Mouse (Mus musculus): ENCODE results near the gene Cr2. TPM values are rescaled to one million over a fixed set of nuclear protein-coding genes. Genes with fewer than 3 reads are reported as not detected.

The Cr2 gene
- polyA plus RNA-seq (2014; fragmentation: Illumina TruSeq; extraction: RNeasy Lipid Tissue Mini Kit (QIAGEN cat#74804); ENCODE audit: low read depth, low replicate concordance): 0.34 TPM

DNA sequence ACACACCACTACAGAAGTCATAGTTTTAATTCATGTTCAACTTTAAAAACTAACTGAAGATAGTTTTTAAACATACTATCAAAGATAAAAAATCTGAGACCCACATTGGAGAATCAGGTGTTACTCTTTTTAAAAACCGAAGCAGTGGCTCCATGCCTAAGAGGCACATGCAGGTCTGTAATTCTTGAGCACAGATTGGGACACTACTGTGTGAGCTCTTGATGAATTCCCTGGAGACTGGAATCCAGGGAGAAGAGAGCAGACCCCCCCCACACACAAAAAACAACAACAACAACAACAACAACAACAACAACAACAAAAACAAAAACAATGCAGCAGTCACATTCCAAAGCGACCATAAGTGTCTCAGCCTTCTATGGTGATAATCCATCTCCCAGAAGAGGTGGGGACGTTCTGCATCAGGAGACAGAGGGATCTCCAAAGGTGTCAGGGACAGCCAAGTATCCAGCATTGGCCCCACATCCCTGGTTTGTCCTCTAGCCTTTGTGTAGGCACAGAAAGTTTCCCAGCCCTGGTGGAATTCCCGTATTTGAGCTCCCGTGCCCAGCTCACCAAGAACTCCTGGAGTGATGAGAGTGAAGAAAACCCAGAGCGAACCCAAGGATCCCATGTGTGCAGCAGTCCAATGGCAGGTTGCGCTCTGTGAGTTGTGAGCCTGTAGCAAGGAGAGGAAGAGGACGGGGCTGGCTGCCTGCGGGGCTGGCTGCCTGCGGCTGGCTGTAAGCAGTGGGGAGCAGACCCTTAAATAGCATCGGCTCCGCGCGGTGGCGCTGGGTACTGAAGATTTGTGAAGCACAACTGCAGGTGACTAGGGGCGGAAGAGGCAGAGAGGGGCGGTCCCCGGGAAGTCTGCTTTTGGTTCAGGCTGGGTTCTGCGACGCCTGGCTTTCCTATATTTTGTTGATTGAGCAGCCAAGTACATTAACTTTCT is at the start of gene Cr2:
Cr2 (minus strand) TSS at position 737 of the 952 bp plus-strand sequence.

DNA sequence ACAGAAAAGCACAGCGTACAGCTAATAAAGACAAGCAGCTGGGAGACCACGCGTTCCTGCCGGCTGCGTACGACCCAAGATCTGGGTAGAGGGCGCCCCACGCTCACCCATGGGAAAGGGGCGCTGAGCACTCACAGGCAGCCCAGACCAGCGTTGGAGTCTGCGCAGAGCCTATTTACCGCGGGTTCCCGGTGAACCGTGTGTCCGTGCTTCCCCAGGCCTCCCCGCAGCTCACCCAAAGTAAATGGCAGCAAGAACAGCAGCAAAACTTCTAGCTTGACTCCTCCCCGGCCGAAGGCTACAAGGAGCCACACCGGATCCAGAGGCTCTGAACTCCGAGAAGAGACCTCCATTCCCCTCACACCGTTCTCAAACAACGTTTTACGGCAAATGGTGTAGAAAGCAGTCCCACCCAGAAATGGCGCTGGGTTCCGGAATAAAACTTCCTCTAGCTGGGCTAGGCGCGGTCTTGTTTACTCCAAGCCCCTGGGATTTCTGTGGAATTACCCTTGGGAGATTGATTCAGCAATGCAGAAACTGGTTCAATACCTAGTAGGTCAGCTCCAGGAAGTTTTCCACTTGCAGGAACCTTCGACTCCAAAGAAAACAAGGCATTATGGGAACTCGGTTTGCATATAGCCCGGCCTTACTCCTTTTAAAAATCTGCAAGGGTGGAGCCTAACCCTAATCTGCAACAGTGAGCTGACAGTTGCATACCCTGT is 45.4 kb downstream of the Cr2 start, which contains the start of gene Cr1l:
Cr1l (minus strand) TSS at position 634 of the 722 bp plus-strand sequence.

DNA sequence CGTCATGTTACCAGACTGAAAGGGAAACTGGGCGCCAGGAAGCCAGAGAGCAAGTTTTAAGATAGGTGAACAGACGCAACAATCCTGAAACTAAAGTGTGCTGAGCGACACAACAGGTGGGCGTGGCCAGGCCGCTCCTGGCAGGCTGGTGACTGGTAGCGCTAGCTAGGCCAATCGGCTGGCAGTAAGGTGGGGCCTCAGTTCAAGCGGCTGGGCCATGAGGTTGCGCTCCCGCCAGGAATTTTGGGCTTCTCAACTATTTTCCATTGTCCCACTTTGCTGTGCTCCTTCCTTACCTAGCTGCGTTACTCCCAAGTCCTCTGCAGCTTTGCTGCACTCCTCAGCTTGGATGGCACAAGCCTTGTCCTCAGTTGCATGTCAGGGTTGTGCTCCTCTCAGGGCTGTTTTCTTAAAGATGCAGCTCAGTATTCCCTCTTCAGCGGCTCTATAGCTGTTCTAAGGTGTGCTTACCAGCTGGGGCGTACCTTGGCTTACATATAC is 84.2 kb downstream of the Cr2 start, which contains the start of gene Cd46:
Cd46 (minus strand) TSS at position 30 of the 501 bp plus-strand sequence.

Other genes with a start within 250 kb of the Cr2 start
- gene Cd34, start 237.9 kb downstream of the Cr2 start, polyA plus RNA-seq (2014; fragmentation: Illumina TruSeq; extraction: RNeasy Lipid Tissue Mini Kit (QIAGEN cat#74804); ENCODE audit: low read depth, low replicate concordance): 112 TPM
- 2.6 TPM for gene Cd46, start 84.5 kb downstream of the Cr2 start, polyA plus RNA-seq (2014; fragmentation: Illumina TruSeq; extraction: RNeasy Lipid Tissue Mini Kit (QIAGEN cat#74804); ENCODE audit: low read depth, low replicate concordance)
- 101 TPM for gene Cr1l, start 45.1 kb downstream of the Cr2 start, polyA plus RNA-seq (2014; fragmentation: Illumina TruSeq; extraction: RNeasy Lipid Tissue Mini Kit (QIAGEN cat#74804); ENCODE audit: low read depth, low replicate concordance)

Measured in adipose tissue, adult 10 weeks (tissue).